In genomic region chr17:15993361-15994287, GRCm38 (mm10) we compare ENCODE assay signal across 8 mouse cellular contexts.
DNase-seq lines count a peak whose midpoint lies in the region; ATAC-seq lines count a peak whose summit lies in the region.

No protein-coding gene starts in this region.

- H3K4me1 ChIP-seq in liver, embryonic 11.5 days (replicated peaks; ENCODE audit: control insufficient read depth, insufficient read depth, low read length): no peaks in the 10 kb centered on the region
- peaks cover 46% of the 10 kb centered on the region for H3K4me1 ChIP-seq in neural tube, embryonic 13.5 days (replicated peaks)

- H3K36me3 ChIP-seq in liver, embryonic 11.5 days (ENCODE audit: control insufficient read depth, insufficient read depth, low read length): no peaks in the 10 kb centered on the region
- H3K36me3 ChIP-seq in neural tube, embryonic 13.5 days: no peaks in the 10 kb centered on the region

- peak; percentile 18 to 47 for DNase-seq in adrenal gland, adult (ENCODE audit: inconsistent age in 2 of 2, low spot score in 1 of 2)
- DNase-seq in adrenal gland, postnatal 4 days (ENCODE audit: low spot score in 2 of 2): no peak
- DNase-seq in adrenal gland, postnatal 14 days: peak; percentile 10
- DNase-seq in frontal cortex, postnatal 36 days (ENCODE audit: low spot score in 2 of 2): peak; percentile 9 to 14
- DNase-seq in kidney, adult 9 months: peak; percentile 26
- peak; percentile 32 for DNase-seq in liver, embryonic 11.5 days (ENCODE audit: low spot score)
- DNase-seq in MN1 (ENCODE audit: low spot score): no peak

- ATAC-seq in liver, embryonic 11.5 days (replicated peaks; ENCODE audit: low FRiP score): peak; percentile 71
- ATAC-seq in neural tube, embryonic 13.5 days (ENCODE audit: low read depth): peak; percentile 82

- WGBS in liver, embryonic 11.5 days: 37% methylated on average over 7 of the region's 7 CpGs
- 11% methylated on average over 7 of the region's 7 CpGs for WGBS in neural tube, embryonic 13.5 days

- H3K27me3 ChIP-seq in liver, embryonic 11.5 days (replicated peaks; ENCODE audit: control insufficient read depth, insufficient read depth, low read length): no peaks in the 10 kb centered on the region
- no peaks in the 10 kb centered on the region for H3K27me3 ChIP-seq in neural tube, embryonic 13.5 days

- no peak overlapping the region for H3K4me3 ChIP-seq in liver, embryonic 11.5 days (ENCODE audit: low read depth, low read length)
- H3K4me3 ChIP-seq in neural tube, embryonic 13.5 days: no peak overlapping the region

- H3K4me2 ChIP-seq in liver, embryonic 11.5 days: no peak overlapping the region
- H3K4me2 ChIP-seq in neural tube, embryonic 13.5 days: no peak overlapping the region

- no peak overlapping the region for H3K27ac ChIP-seq in liver, embryonic 11.5 days (ENCODE audit: low read depth, low read length)
- H3K27ac ChIP-seq in neural tube, embryonic 13.5 days (replicated peaks): peak overlapping the region; percentile 88

- no peaks in the 10 kb centered on the region for H3K9me3 ChIP-seq in liver, embryonic 11.5 days (ENCODE audit: control insufficient read depth, low read length)
- H3K9me3 ChIP-seq in neural tube, embryonic 13.5 days: peaks cover 3% of the 10 kb centered on the region; the same call in 1 of the 2 replicates

- no peak overlapping the region for H3K9ac ChIP-seq in liver, embryonic 11.5 days (ENCODE audit: low read depth, low read length)
- H3K9ac ChIP-seq in neural tube, embryonic 13.5 days: peak overlapping the region; percentile 6; the same call in 1 of the 2 replicates

Comparison
In these comparisons a context has a peak if more than half of its experiments do, and no peak if none do; other contexts are left out.
1. DNase-seq: peak in adrenal gland, adult (2 of 2), adrenal gland, postnatal 14 days (single experiment), frontal cortex, postnatal 36 days (2 of 2), kidney, adult 9 months (single experiment) and liver, embryonic 11.5 days (single experiment); none in adrenal gland, postnatal 4 days (0 of 2) and MN1 (single experiment).